Mouse (Mus musculus) fibroblast of lung, adult 2 months (primary cell): ENCODE data around the gene Catspere2.
"Not testable (repeated sequence)": the region's sequence is repeated elsewhere in the genome, so short reads cannot be mapped to it uniquely, and the experiment has no call there.

ENCODE experiments used
- DNase-seq: peaks from one replicate; pipeline ENCODE4 v3.0.0-alpha.2; 2011; ENCODE audit warnings: low read depth

The Catspere2 gene

DNA sequence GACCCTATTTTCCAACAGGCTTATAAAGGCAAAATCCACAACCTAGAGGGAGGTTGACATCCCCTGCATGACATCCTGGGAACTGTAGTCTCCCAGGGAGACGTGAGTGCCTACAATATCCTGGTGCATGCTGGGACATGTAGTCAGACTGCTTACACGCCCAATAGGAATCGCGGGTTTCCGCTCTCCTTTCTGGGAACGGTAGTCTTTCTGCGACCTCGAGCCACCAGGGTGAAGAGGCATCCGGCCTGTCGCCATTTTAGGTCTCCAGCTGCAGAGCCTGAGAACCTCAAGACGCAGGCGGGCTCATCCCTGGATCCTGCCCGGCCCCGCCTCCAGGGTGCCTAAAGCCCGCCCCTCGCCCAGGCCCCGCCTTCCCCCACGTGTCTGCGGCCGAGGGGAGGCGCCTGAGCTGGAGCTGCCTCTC, at the start of gene Catspere2:
Catspere2 (plus strand) TSS at position 400 of the 427 bp plus-strand sequence.
- peak; percentile 94 for DNase-seq

DNA sequence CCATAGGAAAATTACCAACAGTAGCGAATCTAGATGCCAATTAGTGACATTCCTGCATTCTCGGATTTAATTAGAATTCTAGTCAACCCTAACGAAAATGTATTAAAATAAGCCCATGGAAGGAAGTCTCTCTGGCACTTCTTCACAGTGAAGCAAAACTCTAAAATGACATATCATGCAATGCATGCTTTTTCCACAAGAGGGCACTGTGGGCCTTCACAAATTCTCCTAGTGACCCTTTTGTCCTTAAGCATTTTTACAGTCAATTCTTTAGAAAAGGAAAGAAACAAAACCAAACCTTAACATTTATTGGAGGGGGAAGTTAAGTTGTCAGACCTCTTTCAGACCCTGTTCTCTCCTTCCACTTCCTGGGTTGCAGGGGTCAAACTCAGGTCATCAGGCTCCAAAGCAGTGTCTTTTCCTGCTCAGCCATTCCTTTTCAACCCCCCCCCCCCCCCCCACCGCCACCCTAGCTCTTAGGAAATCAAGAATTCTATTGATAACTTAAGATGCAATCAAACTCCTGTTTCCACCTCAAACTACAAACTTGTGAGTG, 42.7 kb upstream of the Catspere2 start:
- DNase-seq = not testable (repeated sequence)

DNA sequence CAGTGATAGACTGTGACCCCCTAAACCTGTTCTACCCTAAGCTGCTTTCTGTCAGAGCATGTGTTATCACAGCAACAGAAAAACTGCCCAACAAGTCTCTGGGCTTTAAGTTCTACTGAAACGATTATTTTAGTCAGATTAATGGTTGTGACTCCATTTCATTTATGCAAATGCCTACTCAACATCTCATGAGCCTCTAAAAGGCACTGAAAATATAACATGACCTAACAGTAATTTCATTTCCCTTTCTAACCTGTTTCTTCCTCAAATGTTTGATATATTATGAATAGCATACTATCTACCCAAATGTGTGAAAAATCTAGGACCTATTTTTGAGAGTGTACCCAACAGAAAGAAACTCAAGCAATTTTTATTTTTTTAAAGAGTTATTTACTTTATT, 1.9 kb upstream of the Catspere2 start:
- DNase-seq = no peak

DNA sequence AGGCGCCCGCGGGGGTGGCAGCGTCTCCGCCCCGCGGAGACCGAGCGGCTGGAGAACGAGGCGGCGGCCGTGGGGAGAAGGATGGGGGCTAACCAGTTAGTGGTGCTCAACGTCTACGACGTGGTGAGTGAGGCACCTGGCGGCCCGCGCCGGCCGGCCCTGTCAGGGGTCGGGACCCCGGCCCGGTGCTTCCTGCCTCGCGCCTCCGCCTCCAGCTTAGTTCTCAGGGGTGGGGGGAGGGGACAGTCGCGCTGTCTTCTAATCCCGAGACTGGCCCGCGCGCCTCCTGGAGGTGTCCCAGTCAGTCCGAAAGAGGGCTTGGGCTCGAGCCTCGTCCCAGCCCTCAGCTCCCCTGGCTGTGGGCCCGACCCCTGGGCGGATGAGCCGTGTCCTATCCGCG, 359 bp downstream of the Catspere2 start:
- not testable (repeated sequence) for DNase-seq

DNA sequence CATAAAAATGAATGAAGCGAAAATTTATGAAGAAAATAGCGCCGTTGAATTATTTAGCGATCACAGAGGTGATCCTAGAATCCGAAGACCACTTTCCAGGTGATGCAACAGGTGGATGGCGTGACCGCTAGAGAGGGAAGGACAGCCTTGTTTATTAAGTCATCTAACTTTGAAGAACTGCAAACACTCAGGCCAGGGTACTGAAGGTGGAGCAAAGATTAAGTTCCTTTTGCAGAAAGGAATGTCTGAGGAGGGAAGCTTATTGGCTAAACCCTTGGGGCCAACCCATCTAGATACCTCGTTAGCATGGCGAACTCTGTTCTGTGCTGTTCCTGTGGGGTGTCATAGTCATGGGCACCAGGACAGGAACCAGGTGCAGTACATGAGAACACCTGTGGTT, 983 bp downstream of the Catspere2 start:
- DNase-seq = no peak

DNA sequence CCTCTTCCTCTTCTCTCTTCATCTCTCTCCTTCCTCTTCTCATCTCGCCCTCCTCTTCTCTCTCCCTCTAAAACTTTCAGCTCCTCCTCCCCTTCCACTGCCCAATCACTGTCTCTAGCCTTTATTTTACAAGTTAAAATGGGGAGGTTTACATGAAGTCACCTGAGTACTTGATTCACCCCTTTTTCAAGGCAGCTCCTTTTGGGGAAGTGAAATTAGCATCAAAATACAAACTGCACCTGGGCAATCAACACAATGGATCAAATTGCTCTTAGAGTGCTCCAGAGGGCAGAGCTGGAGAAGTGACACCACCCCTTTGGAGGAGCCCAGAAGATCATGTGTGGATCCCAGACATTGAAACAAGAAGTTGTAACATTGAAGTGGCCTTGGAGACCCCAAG, 4.3 kb downstream of the Catspere2 start:
- not testable (repeated sequence) for DNase-seq

DNA sequence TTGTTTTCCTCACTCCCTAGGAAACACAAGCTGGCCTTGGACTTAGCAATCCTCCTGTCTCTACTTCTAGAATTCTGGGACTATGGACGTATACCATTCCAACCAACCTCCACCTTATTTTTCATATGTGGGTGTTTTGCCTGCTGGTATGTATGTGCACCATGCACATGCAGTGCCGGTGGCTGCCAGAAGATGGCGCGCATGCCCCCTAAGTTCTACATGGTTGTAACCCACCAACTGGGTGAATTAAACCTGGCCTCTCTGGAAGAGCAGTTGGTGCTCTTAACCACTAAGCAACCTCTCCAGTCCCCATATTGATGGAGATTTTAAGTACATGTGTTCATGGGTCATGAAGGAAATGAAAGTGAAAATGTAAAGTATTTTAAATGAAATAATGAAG, 89.6 kb downstream of the Catspere2 start:
- DNase-seq = not testable (repeated sequence)

DNA sequence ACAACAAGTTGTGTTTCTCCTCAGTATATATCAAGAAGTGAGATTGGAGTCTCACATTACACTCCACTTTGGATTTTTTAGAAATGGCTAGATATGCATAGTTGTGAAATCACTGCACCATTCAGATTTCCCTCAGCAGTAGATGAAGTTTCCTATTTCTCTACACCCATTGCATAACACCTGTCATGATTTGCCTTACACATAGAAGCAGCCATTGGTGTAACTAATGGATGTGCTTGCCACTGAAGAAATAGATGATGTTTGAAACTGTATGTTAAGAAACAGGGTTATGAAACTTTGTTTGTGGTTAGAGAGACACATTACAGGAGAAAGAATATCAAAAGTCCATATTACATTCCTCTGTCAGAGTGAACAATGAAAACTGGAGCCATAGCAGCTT, 114.6 kb downstream of the Catspere2 start:
- not testable (repeated sequence) for DNase-seq

DNA sequence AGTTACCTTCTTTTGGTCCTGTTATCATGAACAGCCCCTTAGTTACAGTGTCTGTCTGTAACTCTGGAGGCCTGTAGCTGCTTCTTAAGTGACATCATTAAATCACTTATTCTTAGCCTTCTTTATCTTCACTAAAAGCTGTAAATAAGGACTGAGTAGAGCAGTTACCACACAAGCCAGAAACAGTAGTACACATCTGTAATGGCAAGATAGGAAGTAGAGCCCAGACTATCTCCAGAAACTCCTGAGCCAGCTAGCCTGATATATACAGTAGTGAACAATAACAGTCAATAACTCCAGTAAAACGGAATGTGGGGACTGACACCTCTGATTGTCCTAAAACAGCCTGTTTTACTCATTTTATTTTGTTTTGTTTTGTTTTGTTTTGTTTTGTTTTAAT, 125.3 kb downstream of the Catspere2 start:
- not testable (repeated sequence) for DNase-seq

DNA sequence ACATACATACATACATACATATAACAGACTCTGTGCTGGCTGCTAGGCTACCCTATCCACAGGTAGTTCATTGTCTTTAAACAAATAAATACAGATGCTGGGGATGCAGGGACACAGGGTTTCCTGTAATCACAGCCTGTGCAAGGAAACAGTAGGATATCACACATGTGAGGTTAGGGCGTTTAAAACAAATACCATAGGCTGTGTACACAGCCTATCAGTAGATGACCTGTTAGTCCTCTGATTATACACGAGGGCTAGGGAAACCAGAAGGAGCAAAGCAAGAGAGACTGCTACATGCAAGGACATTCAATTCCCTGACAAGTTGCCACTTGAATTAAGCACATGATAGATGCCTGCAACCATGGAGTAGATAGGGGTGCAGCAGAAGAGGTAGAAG, 139.0 kb downstream of the Catspere2 start:
- DNase-seq = not testable (repeated sequence)

DNA sequence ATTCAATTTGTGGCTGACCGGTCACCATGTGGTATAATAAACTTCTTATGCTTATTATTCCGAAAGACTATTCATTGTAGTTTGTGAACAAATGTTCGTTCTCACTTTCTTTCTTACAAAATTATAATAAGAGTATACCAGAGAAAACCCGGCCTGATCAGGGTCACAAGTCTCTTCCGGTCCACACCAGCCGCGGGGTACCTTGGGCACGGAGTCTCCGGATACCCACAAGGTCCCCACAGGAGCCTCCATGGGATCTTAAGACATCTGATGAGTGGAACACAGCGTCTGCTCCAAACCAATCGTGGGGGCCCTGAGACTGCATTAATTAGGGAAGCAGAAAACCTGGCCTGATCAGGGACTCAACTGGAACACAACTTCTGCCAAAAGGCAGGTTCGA, 151.1 kb downstream of the Catspere2 start:
- no peak for DNase-seq

DNA sequence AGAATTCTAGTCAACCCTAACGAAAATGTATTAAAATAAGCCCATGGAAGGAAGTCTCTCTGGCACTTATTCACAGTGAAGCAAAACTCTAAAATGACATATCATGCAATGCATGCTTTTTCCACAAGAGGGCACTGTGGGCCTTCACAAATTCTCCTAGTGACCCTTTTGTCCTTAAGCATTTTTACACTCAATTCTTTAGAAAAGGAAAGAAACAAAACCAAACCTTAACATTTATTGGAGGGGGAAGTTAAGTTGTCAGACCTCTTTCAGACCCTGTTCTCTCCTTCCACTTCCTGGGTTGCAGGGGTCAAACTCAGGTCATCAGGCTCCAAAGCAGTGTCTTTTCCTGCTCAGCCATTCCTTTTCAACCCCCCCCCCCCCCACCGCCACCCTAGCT, 163.3 kb downstream of the Catspere2 start:
- peak; percentile 7 for DNase-seq

DNA sequence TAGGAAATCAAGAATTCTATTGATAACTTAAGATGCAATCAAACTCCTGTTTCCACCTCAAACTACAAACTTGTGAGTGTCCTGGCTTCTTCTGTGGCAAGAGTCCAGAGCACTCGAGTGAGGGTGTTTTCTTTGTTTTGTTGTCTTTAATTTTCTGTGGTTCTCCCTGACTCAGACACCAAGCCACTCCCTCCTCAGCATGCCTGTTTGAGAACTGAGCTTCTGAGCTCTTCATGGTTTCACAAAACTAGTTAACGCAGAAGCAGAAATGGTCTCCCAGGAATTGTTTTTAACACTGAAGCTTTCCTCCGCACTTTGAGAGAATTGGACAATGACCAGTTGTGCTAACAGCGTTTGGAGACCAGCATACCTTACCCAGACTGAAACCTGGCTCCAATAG, 163.7 kb downstream of the Catspere2 start:
- peak; percentile 12 for DNase-seq

DNA sequence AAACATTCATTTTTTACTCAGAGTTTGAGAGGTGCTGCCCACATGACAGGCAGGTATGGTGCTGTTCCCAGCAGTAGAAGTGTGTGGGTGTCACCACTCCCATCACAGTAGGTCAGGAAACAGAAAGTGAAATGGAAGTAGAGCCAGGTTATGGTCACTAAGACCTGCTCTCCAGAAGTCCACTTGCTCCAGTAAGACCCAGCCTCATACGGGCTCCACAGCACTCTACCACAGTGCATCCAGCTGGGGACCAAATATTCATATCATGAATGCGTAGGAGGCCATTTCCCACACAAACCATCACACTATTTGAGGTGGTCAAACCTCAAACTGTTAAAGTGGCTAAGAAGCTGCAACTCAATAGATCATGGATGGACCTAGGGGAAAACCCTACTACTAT, 199.0 kb downstream of the Catspere2 start:
- DNase-seq = no peak

DNA sequence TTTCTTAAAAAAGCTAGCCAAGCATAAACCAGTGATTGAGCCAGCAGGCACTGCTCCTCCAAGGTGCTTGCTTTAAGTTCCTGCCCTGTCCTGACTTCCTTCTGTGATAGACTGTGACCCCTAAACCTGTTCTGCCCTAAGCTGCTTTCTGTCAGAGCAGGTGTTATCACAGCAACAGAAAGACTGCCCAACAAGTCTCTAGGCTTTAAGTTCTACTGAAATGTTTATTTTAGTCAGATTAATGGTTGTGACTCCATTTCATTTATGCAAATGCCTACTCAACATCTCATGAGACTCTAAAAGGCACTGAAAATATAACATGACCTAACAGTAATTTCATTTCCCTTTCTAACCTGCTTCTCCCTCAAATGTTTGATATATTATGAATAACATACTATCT, 202.4 kb downstream of the Catspere2 start:
- no peak for DNase-seq

DNA sequence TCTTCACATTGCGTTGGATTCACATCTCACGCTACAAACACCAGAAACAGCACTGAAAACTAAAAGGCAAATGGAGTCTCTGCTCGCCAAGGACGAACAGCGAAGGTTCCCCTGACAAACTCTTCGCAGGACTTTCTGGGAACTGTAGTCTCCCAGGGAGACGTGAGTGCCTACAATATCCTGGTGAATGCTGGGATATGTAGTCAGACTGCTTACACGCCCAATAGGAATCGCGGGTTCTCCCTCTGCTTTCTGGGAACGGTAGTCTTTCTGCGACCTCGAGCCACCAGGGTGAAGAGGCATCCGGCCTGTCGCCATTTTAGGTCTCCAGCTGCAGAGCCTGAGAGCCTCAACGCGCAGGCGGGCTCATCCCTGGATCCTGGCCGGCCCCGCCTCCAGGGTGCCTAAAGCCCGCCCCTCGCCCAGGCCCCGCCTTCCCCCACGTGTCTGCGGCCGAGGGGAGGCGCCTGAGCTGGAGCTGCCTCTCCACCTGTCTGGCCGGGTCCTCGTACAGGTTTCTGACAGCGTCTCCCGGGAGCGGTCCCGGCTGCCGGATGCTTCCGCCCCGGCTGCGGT, 204.1 kb downstream of the Catspere2 start, which contains the start of gene Desi2:
Desi2 (plus strand) TSS at position 202 of the 576 bp plus-strand sequence.
- peak; percentile 96 for DNase-seq

DNA sequence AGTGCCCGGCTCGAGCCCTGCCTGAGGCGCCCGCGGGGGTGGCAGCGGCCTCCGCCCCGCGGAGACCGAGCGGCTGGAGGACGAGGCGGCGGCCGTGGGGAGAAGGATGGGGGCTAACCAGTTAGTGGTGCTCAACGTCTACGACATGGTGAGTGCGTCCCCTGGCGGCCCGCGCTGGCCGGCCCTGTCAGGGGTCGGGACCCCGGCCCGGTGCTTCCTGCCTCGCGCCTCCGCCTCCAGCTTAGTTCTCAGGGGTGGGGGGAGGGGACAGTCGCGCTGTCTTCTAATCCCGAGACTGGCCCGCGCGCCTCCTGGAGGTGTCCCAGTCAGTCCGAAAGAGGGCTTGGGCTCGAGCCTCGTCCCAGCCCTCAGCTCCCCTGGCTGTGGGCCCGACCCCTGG, 204.6 kb downstream of the Catspere2 start:
- not testable (repeated sequence) for DNase-seq

DNA sequence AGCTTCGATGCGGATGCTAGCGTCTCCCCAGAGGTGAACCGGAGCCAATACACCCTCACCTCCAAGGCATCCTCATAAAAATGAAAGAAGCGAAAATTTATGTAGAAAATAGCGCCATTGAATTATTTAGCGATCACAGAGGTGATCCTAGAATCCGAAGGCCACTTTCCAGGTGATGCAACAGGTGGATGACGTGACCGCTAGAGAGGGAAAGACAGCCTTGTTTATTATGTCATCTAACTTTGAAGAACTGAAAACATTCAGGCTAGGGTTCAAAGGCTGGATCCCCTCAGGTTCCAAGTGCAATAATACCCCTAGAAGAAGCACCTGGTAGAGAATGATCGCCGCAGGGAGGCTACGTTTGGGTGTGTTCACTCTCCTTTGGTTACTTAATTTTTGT, 205.2 kb downstream of the Catspere2 start:
- no peak for DNase-seq

DNA sequence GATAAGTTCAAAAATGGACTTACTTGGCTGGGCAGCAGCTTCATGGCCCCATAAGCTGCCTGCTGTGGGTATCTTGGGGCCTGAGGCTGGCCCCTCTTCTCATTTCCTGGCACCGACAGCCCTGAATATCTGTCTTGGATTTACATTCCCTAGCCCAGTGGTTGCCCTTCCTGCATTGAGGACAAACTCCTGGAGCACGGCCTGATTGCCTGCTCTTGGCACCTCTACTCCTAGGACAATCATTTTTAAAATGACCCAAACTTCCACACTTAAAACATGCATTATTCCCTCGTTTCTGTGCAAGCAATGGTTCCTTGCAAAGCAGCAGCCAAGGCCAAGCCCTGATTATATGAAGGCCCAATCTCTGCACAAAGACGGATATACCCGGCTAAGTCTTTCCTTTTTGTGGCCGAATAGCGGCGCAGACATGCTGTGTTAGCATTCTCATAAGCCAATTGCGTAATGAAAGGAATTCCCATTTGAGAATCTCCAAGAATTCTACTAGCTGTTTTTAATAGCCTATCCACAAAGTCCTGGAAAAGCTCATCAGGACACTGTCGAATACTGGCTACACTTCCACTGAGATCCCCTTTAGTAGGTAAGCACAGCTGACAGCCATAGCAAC, 222.6 kb downstream of the Catspere2 start:
- DNase-seq = no peak

DNA sequence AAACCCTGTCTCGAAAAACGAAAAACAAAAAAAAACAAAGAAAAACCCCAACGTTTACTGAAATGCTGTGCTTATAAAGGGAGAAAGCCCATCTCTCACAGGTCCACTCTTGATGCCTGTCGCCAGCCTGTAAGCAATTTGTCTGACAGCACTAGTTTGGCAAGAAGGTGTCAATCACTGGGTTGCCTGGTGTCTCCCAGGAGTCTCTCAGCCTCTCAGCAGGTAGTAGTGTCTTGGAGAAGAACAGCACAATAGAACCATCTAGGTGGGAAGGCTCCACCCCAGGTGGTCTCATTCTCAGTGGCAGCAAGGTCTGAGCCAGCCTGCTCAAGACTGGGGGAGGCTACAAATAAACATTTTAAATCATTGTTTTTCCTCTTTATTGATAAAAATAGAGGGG, 224.6 kb downstream of the Catspere2 start:
- DNase-seq = not testable (repeated sequence)

DNA sequence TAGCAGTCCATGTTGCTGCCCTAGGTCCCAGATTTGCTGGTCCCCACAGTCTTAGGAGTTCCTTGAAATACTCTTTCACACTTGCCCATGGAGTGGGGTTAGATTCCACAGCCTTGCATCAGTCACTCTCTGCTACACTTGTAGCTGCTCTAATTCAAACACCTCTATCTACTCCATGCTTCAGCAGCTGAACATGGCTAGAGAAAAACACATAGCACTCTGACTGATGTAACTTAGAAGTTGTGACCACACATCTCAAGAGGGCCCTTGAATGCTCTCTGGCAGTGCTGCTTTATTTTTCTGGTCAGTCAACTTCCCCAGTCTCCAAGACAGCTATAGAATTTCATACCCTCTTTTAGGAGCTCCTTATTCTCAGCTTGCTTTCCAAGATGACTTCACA, 226.7 kb downstream of the Catspere2 start:
- no peak for DNase-seq

DNA sequence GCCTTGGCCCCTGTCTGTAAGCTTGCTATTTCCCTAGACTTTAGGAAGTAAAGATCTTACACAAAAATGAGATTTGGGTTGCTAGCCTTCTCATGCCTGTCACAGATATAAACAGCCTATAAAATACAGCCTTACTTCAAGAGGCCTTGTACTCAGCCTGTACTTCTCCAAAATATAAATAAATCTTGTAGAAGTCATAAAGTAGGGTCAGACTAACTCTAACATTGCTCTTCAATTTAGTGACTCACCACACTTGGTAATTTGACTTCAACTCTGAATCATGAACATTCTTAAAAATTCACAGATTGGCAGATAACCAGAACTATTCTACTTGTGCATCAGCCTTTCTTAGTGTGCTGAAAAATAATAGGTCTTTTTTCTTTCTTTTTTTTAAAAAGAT, 233.9 kb downstream of the Catspere2 start:
- peak; percentile 31 for DNase-seq

DNA sequence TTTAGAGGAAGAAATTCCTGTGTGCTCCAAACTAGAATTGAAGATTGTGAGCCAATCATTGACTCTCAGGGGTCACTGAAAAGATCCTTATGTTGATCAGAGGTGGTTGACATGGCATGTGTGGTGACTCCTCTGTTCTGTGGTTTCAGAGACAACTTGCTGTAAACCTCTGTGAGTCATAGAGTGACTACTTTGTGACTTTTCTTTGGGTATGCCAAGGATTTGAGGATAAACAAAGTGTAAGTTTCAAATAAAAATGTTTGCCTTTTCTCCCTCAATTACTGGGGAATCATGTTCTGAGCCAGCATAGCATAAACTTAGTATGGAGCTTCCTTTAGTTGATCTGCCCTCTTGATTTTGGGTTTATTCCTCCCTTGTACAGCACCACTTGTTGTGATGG, 235.1 kb downstream of the Catspere2 start:
- no peak for DNase-seq
